Mouse (Mus musculus) stomach, embryonic 15.5 days (tissue): Measurements from ENCODE around the gene Actr10. TPM values are rescaled to one million over a fixed set of nuclear protein-coding genes. Genes with fewer than 3 reads are reported as not detected.
A peak's percentile ranks its signal among the peaks of the same experiment; 100 is the strongest.

Experiments used
- ATAC-seq: fragments of 200-750 bp; cut with Nextera tagmentation; 2 replicates; pipeline ENCODE4 v1.8.0; 2017; ENCODE audit warnings: low read depth, moderate number of reproducible peaks, moderate TSS enrichment; ENCODE audit not compliant: insufficient read depth, low FRiP score
- H3K27ac ChIP-seq: fragments of 300-500 bp; sonication (generic); 2 replicates; pipeline ENCODE4 v1.5.1; 2015; ENCODE audit warnings: mild to moderate bottlenecking, inconsistent platforms
- H3K27me3 ChIP-seq: fragments of 300-500 bp; sonication (generic); replicated peaks from 2 replicates; pipeline ENCODE4 v1.6.1; 2015; ENCODE audit warnings: inconsistent platforms
- H3K36me3 ChIP-seq: fragments of 300-500 bp; sonication (generic); 2 replicates; pipeline ENCODE4 v1.6.1; 2015; ENCODE audit warnings: inconsistent platforms
- H3K4me1 ChIP-seq: fragments of 300-500 bp; sonication (generic); 2 replicates; pipeline ENCODE4 v1.6.1; 2015; ENCODE audit warnings: inconsistent platforms
- H3K4me2 ChIP-seq: fragments of 300-500 bp; sonication (generic); 2 replicates; pipeline ENCODE4 v1.6.1; 2015; ENCODE audit warnings: mild to moderate bottlenecking, inconsistent platforms
- H3K4me3 ChIP-seq: fragments of 300-500 bp; sonication (generic); replicated peaks from 2 replicates; pipeline ENCODE4 v1.5.1; 2015; ENCODE audit warnings: inconsistent platforms
- H3K9ac ChIP-seq: fragments of 300-500 bp; sonication (generic); 2 replicates; pipeline ENCODE4 v1.6.1; 2015; ENCODE audit warnings: inconsistent platforms
- H3K9me3 ChIP-seq: fragments of 300-500 bp; sonication (generic); 2 replicates; pipeline ENCODE4 v1.6.1; 2016; ENCODE audit warnings: inconsistent platforms
- WGBS: fragments of 180-500 bp; shearing (Covaris S2); methylation state at CpG from one replicate; pipeline ENCODE4 v1.1.7; 2015; 5-methylcytosine and 5-hydroxymethylcytosine counted together
- polyA plus RNA-seq: library from polyadenylated mRNA; unstranded; fragments of >200 nt; fragmentation: Nextera tagmentation; extraction: Ambion mirVana; gene quantifications from 2 replicates; pipeline ENCODE4 v1.2.1, GENCODE M21; 2015

Actr10 gene
- polyA plus RNA-seq = 184 and 210 TPM in 2 replicates

GRCm38 (mm10) chr12:70937571-70938384 is at the start of gene Actr10:
Actr10 (plus strand) TSS chr12:70937857.
- H3K36me3 ChIP-seq = 0 out of 2 replicates have a peak, but pooled peaks cover 7% of the 10 kb centered on the region
- peak within 1 kb of the TSS; percentile 89 for H3K27ac ChIP-seq
- WGBS = under 1% methylated on average over 58 of the region's 59 CpGs
- H3K4me2 ChIP-seq = peak within 1 kb of the TSS; percentile 59
- H3K4me1 ChIP-seq = no peaks in the 10 kb centered on the region
- no peaks in the 10 kb centered on the region for H3K27me3 ChIP-seq
- peak within 1 kb of the TSS; percentile 83 for H3K9ac ChIP-seq
- no peaks in the 10 kb centered on the region for H3K9me3 ChIP-seq
- H3K4me3 ChIP-seq = peak within 1 kb of the TSS; percentile 77
- ATAC-seq = peak; percentile 95

DNA sequence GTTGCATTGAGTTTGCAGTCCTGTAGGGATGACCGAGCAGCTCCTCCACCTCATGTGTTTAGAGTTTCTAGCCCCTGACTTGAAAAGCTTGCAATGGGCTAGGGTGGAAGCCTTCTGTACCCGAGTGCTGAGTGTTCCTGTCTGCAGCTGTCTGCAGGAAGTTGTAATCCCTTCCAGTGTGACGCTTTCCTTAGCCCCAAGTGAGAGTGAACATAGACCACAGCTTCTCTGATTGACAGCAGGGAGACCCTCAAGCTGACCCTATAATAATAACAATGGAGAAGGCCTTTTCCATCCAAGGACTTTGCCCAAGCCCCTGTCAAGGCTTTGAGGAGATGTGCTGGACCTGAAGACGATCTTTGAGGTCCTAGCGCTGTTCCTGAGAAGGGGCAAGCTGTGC is 47.3 kb upstream of the Actr10 start:
- no peaks in the 10 kb centered on the region for H3K4me1 ChIP-seq
- H3K9ac ChIP-seq = no peak overlapping the region
- peaks cover 36% of the 10 kb centered on the region for H3K36me3 ChIP-seq
- 80% methylated on average over 5 of the region's 5 CpGs for WGBS
- H3K27ac ChIP-seq = no peak overlapping the region
- H3K27me3 ChIP-seq = no peaks in the 10 kb centered on the region
- no peaks in the 10 kb centered on the region for H3K9me3 ChIP-seq
- H3K4me2 ChIP-seq = no peak overlapping the region
- no peak overlapping the region for H3K4me3 ChIP-seq
- no peak for ATAC-seq

DNA sequence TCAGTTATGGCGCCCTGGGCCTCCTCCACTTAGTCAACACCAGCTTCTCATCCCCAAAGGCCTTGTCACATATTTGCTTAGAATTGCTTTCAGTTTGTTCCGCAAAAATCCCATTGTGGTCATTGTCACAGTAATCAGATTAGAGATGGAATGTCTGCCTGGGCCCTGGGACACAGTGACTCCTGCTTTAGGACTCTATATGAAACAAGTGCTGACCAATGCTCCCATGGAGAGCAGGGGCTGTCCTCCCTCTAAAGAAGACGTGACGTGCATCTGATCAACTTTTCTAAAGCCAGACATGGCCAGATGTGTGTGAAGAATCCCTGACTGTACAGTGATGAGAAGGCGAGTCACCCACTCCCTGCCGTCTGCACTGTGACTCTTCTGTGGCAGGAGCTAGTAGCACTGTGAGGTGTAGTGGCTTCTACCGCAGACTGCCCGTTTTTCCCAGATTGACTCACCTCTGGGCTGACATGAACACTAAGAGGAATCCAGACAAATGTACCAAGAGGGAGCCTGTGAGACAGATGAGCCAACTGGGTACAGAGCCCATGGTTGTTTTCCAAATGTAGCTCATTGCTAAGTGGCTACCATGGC is 46.7 kb upstream of the Actr10 start:
- Histone ChIP-seq H3K4me2 (no peak overlapping the region), H3K4me3 (no peak overlapping the region), H3K9me3 (no peaks in the 10 kb centered on the region), H3K27me3 (no peaks in the 10 kb centered on the region), H3K36me3 (peaks cover 36% of the 10 kb centered on the region), H3K4me1 (no peaks in the 10 kb centered on the region), H3K27ac (no peak overlapping the region), H3K9ac (no peak overlapping the region)
- no peak for ATAC-seq
- 84% methylated on average over 8 of the region's 8 CpGs for WGBS

DNA sequence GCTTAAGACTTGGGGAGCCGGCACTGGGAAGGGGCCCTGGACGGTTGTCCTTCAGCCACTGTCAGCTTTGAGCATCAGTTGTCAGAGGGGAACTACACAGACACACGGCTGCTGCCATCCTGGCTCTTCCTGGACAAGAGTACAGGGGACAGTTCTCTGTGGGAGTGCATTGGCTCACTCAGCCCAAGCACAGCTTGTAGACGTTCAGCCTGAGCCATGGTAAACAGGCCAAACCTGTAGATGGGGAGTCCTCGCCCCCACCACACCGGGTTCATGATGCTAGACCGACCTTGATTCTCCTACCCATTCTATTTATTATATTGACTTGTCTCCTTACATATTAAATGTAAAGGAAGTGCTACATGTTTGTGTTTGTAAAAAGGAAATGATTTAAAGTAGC is 42.4 kb upstream of the Actr10 start:
- Histone ChIP-seq H3K9me3 (no peaks in the 10 kb centered on the region), H3K36me3 (peaks cover 29% of the 10 kb centered on the region), H3K27me3 (no peaks in the 10 kb centered on the region), H3K4me2 (no peak overlapping the region), H3K4me1 (no peaks in the 10 kb centered on the region), H3K27ac (no peak overlapping the region), H3K4me3 (no peak overlapping the region), H3K9ac (no peak overlapping the region)
- WGBS = 90% methylated on average over 7 of the region's 7 CpGs
- ATAC-seq = no peak

GRCm38 (mm10) chr12:70896068-70896467 is 41.6 kb upstream of the Actr10 start:
- Histone ChIP-seq H3K9ac (no peak overlapping the region), H3K4me3 (no peak overlapping the region), H3K4me1 (no peaks in the 10 kb centered on the region), H3K27ac (no peak overlapping the region), H3K27me3 (no peaks in the 10 kb centered on the region), H3K36me3 (peaks cover 22% of the 10 kb centered on the region), H3K9me3 (no peaks in the 10 kb centered on the region), H3K4me2 (no peak overlapping the region)
- WGBS = 87% methylated on average over 10 of the region's 10 CpGs
- ATAC-seq = no peak

DNA sequence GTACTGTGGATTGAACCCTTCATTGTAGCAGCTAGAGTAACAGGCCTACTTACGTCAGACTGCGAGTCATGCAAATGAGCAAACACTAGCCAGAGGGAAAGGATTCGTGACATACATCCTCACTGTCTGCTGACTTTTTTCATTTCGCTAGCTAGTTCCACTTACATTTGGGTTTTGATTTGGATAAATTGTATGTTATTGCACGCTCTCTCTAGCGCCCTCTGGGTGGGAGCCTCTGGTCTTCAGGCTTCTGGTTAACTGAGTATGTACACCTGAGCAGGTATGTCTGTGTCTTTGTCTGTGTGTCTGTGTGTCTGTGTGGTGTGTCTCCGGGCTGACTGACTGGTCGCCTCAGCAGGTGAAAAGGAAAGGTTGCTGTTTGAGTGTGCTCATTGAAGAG is 40.2 kb upstream of the Actr10 start:
- H3K9ac ChIP-seq = no peak overlapping the region
- no peaks in the 10 kb centered on the region for H3K27me3 ChIP-seq
- H3K4me1 ChIP-seq = no peaks in the 10 kb centered on the region
- no peak overlapping the region for H3K4me2 ChIP-seq
- 77% methylated on average over 8 of the region's 8 CpGs for WGBS
- H3K9me3 ChIP-seq = no peaks in the 10 kb centered on the region
- H3K27ac ChIP-seq = no peak overlapping the region
- no peak overlapping the region for H3K4me3 ChIP-seq
- peaks cover 16% of the 10 kb centered on the region for H3K36me3 ChIP-seq
- ATAC-seq = no peak

- 84% methylated on average over 8 of the region's 8 CpGs for WGBS
- Histone ChIP-seq H3K9ac (no peak overlapping the region), H3K4me2 (no peak overlapping the region), H3K27ac (no peak overlapping the region), H3K4me1 (no peaks in the 10 kb centered on the region), H3K36me3 (peaks cover 16% of the 10 kb centered on the region), H3K27me3 (no peaks in the 10 kb centered on the region), H3K4me3 (no peak overlapping the region), H3K9me3 (no peaks in the 10 kb centered on the region)
- ATAC-seq = no peak
These were observed 39.2 kb upstream of the Actr10 start for GRCm38 (mm10) chr12:70898450-70898849.

DNA sequence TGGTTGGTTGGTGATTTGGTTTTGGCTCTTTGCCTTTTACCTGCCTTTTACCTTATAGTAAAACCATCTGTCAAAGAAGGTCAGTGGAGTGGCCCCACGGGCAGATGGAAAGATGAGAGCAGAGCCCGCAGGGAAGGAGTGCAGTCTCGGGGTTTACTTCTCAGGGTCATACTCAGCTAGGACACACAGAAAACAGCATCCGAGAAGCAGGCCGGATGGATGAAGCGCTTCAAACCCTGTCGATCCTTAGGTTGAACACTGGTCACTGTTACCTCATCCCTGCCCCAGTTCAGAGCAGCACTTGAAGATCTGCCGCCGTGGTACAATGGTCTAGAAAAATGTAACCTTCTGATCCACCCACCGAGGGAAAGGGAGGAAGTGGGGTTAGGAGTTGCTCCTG is 33.2 kb upstream of the Actr10 start:
- Histone ChIP-seq H3K9me3 (no peaks in the 10 kb centered on the region), H3K4me3 (no peak overlapping the region), H3K4me1 (peaks cover 3% of the 10 kb centered on the region; the same call in 1 of the 2 replicates), H3K36me3 (no peaks in the 10 kb centered on the region), H3K9ac (no peak overlapping the region), H3K27ac (no peak overlapping the region), H3K4me2 (no peak overlapping the region), H3K27me3 (no peaks in the 10 kb centered on the region)
- no peak for ATAC-seq
- WGBS = 86% methylated on average over 10 of the region's 10 CpGs

- ATAC-seq = no peak
- H3K9me3 ChIP-seq = no peaks in the 10 kb centered on the region
These were observed 30.8 kb upstream of the Actr10 start for GRCm38 (mm10) chr12:70906867-70907266.

GRCm38 (mm10) chr12:70907651-70908050 is 30.0 kb upstream of the Actr10 start:
- H3K9ac ChIP-seq = no peak overlapping the region
- WGBS = 84% methylated on average over 11 of the region's 11 CpGs
- no peaks in the 10 kb centered on the region for H3K9me3 ChIP-seq
- H3K4me2 ChIP-seq = no peak overlapping the region
- H3K36me3 ChIP-seq = no peaks in the 10 kb centered on the region
- no peaks in the 10 kb centered on the region for H3K27me3 ChIP-seq
- peaks cover 14% of the 10 kb centered on the region; the same call in 1 of the 2 replicates for H3K4me1 ChIP-seq
- H3K4me3 ChIP-seq = no peak overlapping the region
- H3K27ac ChIP-seq = peak overlapping the region; percentile 44; the same call in 1 of the 2 replicates
- no peak for ATAC-seq

More at GRCm38 (mm10) chr12:70906867-70907266, 30.8 kb upstream of the Actr10 start:
- Histone ChIP-seq H3K9ac (no peak overlapping the region), H3K27me3 (no peaks in the 10 kb centered on the region), H3K4me1 (peaks cover 14% of the 10 kb centered on the region; the same call in 1 of the 2 replicates), H3K4me3 (no peak overlapping the region), H3K36me3 (no peaks in the 10 kb centered on the region), H3K4me2 (no peak overlapping the region), H3K27ac (peak overlapping the region; percentile 77)
- 57% methylated on average over 9 of the region's 9 CpGs for WGBS

GRCm38 (mm10) chr12:70908076-70908475 is 29.6 kb upstream of the Actr10 start:
- Histone ChIP-seq H3K9ac (no peak overlapping the region), H3K4me2 (no peak overlapping the region), H3K27me3 (no peaks in the 10 kb centered on the region), H3K36me3 (no peaks in the 10 kb centered on the region), H3K4me3 (no peak overlapping the region), H3K4me1 (peaks cover 14% of the 10 kb centered on the region; the same call in 1 of the 2 replicates), H3K9me3 (no peaks in the 10 kb centered on the region), H3K27ac (peak overlapping the region; percentile 44; the same call in 1 of the 2 replicates)
- no peak for ATAC-seq
- 68% methylated on average over 4 of the region's 4 CpGs for WGBS

DNA sequence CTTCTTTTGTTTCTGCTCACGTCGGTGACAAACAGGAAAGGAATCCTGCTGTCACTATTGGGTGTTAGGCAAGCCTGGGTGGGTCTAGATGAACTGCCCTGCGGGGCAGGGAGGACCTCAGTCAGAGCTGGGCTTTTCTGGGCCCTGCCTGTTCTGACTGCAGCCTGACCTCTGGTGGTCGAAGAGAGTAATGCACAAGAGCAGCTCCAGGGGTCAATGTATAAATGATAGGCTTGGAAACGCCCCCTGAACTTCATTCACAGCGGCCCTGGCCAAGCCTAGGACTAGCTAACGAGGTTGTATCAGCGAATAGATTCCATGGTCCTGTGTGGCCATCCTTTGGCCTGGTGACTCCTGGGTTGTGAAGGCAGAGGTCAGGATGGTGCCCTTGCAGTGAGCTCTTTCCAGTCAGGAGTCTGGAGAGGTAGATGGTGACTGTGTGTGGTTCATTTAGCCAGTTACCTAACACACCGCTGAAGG is 27.4 kb upstream of the Actr10 start:
- no peak overlapping the region for H3K4me2 ChIP-seq

More for the DNA sequence above, 27.4 kb upstream of the Actr10 start:
- Histone ChIP-seq H3K4me3 (no peak overlapping the region), H3K9me3 (no peaks in the 10 kb centered on the region), H3K27ac (no peak overlapping the region), H3K9ac (no peak overlapping the region), H3K27me3 (no peaks in the 10 kb centered on the region), H3K36me3 (no peaks in the 10 kb centered on the region), H3K4me1 (peaks cover 14% of the 10 kb centered on the region; the same call in 1 of the 2 replicates)
- ATAC-seq = peak; percentile 57; the same call in 1 of the 2 replicates
- 11% methylated on average over 9 of the region's 9 CpGs for WGBS
